Mouse (Mus musculus): Measurements from ENCODE around the gene Ctsf. TPM values are rescaled to one million over a fixed set of nuclear protein-coding genes. Genes with fewer than 3 reads are reported as not detected.

Ctsf gene
- polyA plus RNA-seq (2012; rRNA removed) = 79.6 and 90.6 TPM in 2 replicates

GRCm38 (mm10) chr19:4854552-4855469 lies at the start of gene Ctsf:
TSS of gene Ctsf (plus strand) at chr19:4855130.

GRCm38 (mm10) chr19:4811063-4811908 lies 43.6 kb upstream of the Ctsf start, which contains the start of the genes Gm21992 and Rbm14:
TSS of gene Gm21992 (minus strand) at chr19:4811612.
TSS of gene Rbm14 (minus strand) at chr19:4811634.

DNA sequence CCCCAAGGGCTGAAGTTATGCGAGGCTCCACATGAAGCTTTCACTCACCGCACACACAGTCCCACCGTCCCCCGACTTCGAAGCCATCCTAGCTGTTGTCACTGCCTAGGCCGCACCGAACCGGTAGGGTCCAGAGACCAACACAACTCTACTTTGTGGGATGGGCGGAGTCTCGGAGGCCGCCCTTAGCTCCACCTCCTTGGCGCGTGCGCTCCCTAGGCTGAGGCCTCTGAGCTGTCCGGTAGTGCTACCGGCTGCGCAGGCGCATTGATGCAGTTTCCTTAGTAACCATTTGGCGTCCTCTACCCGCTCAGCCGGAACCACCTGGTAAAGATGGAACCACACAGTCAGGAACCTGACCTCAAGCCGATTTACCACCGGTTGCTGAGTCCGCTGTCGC lies 15.8 kb upstream of the Ctsf start, which contains the start of the genes Ccs and Ccdc87:
Ccs (minus strand) TSS at position 184 of the 400 bp plus-strand sequence.
Ccdc87 (plus strand) TSS at position 218 of the 400 bp plus-strand sequence.

GRCm38 (mm10) chr19:4877785-4878184 lies 22.9 kb downstream of the Ctsf start, which contains the start of gene Actn3:
TSS of gene Actn3 (minus strand) at chr19:4877909.

DNA sequence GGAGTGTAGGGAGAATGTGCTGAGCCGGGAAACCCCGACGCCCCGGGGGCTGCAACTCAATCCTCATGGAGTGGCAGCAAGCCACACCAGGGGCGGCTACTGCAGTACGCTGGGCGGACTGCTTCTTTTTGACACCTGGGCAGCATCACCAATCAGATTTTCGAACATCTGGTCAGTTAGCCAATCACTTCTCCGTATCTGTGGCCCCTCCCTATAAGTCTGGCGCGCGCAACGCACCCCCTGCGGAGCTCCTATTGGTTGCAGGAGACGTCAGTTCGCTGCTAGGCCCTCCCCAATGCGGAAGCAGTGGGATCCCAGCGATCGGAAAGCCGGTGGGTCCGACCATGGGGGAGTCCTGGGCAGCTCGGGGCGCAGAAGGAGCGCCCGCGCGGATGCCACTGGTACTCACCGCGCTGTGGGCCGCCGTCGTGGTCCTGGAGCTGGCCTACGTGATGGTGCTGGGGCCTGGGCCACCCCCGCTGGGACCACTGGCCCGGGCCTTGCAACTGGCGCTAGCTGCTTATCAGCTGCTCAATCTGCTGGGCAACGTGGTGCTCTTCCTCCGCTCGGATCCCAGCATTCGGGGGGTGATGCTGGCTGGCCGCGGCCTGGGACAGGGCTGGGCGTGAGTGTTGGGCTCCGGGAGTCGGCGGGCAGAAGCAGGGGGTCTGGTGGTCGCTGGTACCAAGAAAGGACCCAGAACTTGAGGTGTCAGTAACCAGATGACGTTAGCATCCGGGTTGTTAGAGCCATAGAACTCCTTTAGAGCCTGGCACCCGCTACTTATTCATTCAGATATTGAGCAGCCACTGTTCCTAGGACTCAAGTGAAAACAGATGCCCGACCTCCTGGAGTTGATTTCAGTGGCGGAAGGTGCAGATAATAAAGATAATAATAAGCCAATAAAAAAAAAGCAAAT lies 23.7 kb downstream of the Ctsf start, which contains the start of gene Zdhhc24:
Zdhhc24 (plus strand) TSS at position 264 of the 919 bp plus-strand sequence.

DNA sequence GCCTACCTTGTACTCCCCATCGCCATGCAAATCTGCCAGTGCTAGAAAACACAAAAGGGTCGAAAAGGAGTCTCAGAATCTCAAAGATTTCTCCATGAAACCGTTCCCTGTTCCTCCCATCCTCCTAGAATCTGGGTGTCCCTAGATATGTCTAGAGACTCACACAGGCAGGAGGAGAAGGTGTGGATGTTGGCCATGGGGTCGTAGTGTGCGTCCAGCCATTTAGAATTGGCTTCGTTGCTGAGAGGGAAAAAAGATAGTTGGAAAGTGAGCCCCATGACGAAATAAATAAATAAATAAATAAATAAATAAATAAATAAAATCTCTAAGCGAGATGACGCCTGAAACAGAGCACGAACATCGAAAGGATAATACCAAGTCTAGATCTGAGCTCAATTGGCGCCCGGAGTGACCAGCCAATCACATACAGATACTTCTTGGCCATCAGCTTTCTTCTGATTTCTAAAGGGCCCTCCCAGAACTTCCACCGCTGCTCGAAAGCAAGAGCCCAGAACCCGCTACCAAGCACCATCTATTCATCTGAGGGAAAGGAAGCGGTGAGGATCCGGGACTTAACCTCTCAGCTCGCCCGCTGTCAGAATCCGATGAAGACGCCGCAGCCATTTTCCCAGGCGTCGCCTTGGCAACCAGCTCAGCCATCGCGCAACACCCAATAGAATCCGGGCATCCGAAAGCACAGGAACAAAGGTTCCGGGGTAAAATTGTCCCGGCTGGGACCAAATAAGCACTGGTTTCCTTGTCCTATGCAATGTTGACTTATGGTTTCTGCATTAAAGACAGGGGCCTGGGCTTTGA lies 51.3 kb downstream of the Ctsf start, which contains the start of gene Bbs1:
Bbs1 (minus strand) TSS at position 650 of the 816 bp plus-strand sequence.

Other genes starting within 250 kb of the Ctsf start
- 61.8 and 65.1 TPM in 2 replicates for gene Lrfn4, start 239.5 kb upstream of the Ctsf start, polyA plus RNA-seq (2012; rRNA removed)
- 106 and 166 TPM in 2 replicates for gene Rce1, start 229.5 kb upstream of the Ctsf start, polyA plus RNA-seq (2012; rRNA removed)
- gene Gm960, start 156.5 kb upstream of the Ctsf start, polyA plus RNA-seq (2012; rRNA removed) = 0.09 and 0.10 TPM in 2 replicates
- gene Sptbn2, start 144.0 kb upstream of the Ctsf start, polyA plus RNA-seq (2012; rRNA removed) = 2.8 and 3.0 TPM in 2 replicates
- 4.0 and 4.6 TPM in 2 replicates for gene Rbm4b, start 98.6 kb upstream of the Ctsf start, polyA plus RNA-seq (2012; rRNA removed)
- 31.3 and 33.2 TPM in 2 replicates for gene Rbm4, start 61.2 kb upstream of the Ctsf start, polyA plus RNA-seq (2012; rRNA removed)
- 10.2 and 18.0 TPM in 2 replicates for gene Gm21992, start 43.5 kb upstream of the Ctsf start, polyA plus RNA-seq (2012; rRNA removed)
- 63.9 and 69.5 TPM in 2 replicates for gene Rbm14, start 43.5 kb upstream of the Ctsf start, polyA plus RNA-seq (2012; rRNA removed)
- 45.7 and 48.2 TPM in 2 replicates for gene Ccs, start 15.8 kb upstream of the Ctsf start, polyA plus RNA-seq (2012; rRNA removed)
- 0.12 TPM in 1 of 2 replicates, not detected in the other for gene Ccdc87, start 15.8 kb upstream of the Ctsf start, polyA plus RNA-seq (2012; rRNA removed)
- 0.58 TPM in 2 replicates for gene Actn3, start 22.8 kb downstream of the Ctsf start, polyA plus RNA-seq (2012; rRNA removed)
- gene Zdhhc24, start 23.5 kb downstream of the Ctsf start, polyA plus RNA-seq (2012; rRNA removed) = 31.6 and 38.3 TPM in 2 replicates
- 2.6 and 3.9 TPM in 2 replicates for gene Bbs1, start 51.5 kb downstream of the Ctsf start, polyA plus RNA-seq (2012; rRNA removed)
- gene Dpp3, start 73.2 kb downstream of the Ctsf start, polyA plus RNA-seq (2012; rRNA removed) = 191 and 196 TPM in 2 replicates
- gene Peli3, start 88.0 kb downstream of the Ctsf start, polyA plus RNA-seq (2012; rRNA removed) = 3.7 and 3.9 TPM in 2 replicates
- gene Mrpl11, start 107.0 kb downstream of the Ctsf start, polyA plus RNA-seq (2012; rRNA removed) = 19.4 and 21.0 TPM in 2 replicates
- gene Npas4, start 135.2 kb downstream of the Ctsf start, polyA plus RNA-seq (2012; rRNA removed) = 2.5 and 3.3 TPM in 2 replicates
- gene Slc29a2, start 168.7 kb downstream of the Ctsf start, polyA plus RNA-seq (2012; rRNA removed) = 9.9 and 14.0 TPM in 2 replicates
- gene B4gat1, start 183.7 kb downstream of the Ctsf start, polyA plus RNA-seq (2012; rRNA removed) = 23.4 and 23.6 TPM in 2 replicates
- 1.2 and 2.4 TPM in 2 replicates for gene AC124502.3, start 183.8 kb downstream of the Ctsf start, polyA plus RNA-seq (2012; rRNA removed)
- 48.4 and 51.7 TPM in 2 replicates for gene Brms1, start 186.2 kb downstream of the Ctsf start, polyA plus RNA-seq (2012; rRNA removed)
- 14.7 and 15.9 TPM in 2 replicates for gene Rin1, start 195.4 kb downstream of the Ctsf start, polyA plus RNA-seq (2012; rRNA removed)
- gene Cd248, start 212.9 kb downstream of the Ctsf start, polyA plus RNA-seq (2012; rRNA removed) = 28.2 and 34.2 TPM in 2 replicates
- 3.9 and 4.2 TPM in 2 replicates for gene Tmem151a, start 230.4 kb downstream of the Ctsf start, polyA plus RNA-seq (2012; rRNA removed)
- gene Yif1a, start 233.4 kb downstream of the Ctsf start, polyA plus RNA-seq (2012; rRNA removed) = 254 and 277 TPM in 2 replicates
- 3.3 and 4.0 TPM in 2 replicates for gene Cnih2, start 243.4 kb downstream of the Ctsf start, polyA plus RNA-seq (2012; rRNA removed)